Mouse (Mus musculus): Measurements from ENCODE around the gene Galnt18.
A peak's percentile ranks its signal among the peaks of the same experiment; 100 is the strongest.

The Galnt18 gene

GRCm38 (mm10) chr7:111770585-111770984 is 9.2 kb downstream of the Galnt18 start:
- DNase-seq: no peak

- no peak for DNase-seq
Observed at GRCm38 (mm10) chr7:111766145-111766767, 13.5 kb downstream of the Galnt18 start.

- DNase-seq: no peak
Observed at GRCm38 (mm10) chr7:111762754-111763153, 17.0 kb downstream of the Galnt18 start.

- DNase-seq: no peak
Observed at GRCm38 (mm10) chr7:111748571-111749071, 31.2 kb downstream of the Galnt18 start.

GRCm38 (mm10) chr7:111744770-111745169 is 35.0 kb downstream of the Galnt18 start:
- no peak for DNase-seq

GRCm38 (mm10) chr7:111741595-111741994 is 38.2 kb downstream of the Galnt18 start:
- DNase-seq: no peak

GRCm38 (mm10) chr7:111740091-111740490 is 39.7 kb downstream of the Galnt18 start:
- no peak for DNase-seq

GRCm38 (mm10) chr7:111739371-111739765 is 40.4 kb downstream of the Galnt18 start:
- DNase-seq: no peak

GRCm38 (mm10) chr7:111738456-111739370 is 41.1 kb downstream of the Galnt18 start:
- DNase-seq: no peak

- no peak for DNase-seq
Observed at GRCm38 (mm10) chr7:111737426-111737825, 42.4 kb downstream of the Galnt18 start.

GRCm38 (mm10) chr7:111736365-111736764 is 43.4 kb downstream of the Galnt18 start:
- DNase-seq: peak; percentile 15

- no peak for DNase-seq
Observed at GRCm38 (mm10) chr7:111730346-111731269, 49.2 kb downstream of the Galnt18 start.

GRCm38 (mm10) chr7:111726928-111727327 is 52.8 kb downstream of the Galnt18 start:
- DNase-seq: no peak

- DNase-seq: no peak
Observed at GRCm38 (mm10) chr7:111724730-111725129, 55.0 kb downstream of the Galnt18 start.

- no peak for DNase-seq
Observed at GRCm38 (mm10) chr7:111724004-111724403, 55.8 kb downstream of the Galnt18 start.

- DNase-seq: no peak
Observed at GRCm38 (mm10) chr7:111721308-111721698, 58.5 kb downstream of the Galnt18 start.

GRCm38 (mm10) chr7:111720511-111721307 is 59.1 kb downstream of the Galnt18 start:
- DNase-seq: no peak

GRCm38 (mm10) chr7:111718900-111719299 is 60.9 kb downstream of the Galnt18 start:
- no peak for DNase-seq

GRCm38 (mm10) chr7:111714639-111715360 is 65.0 kb downstream of the Galnt18 start:
- DNase-seq: no peak

GRCm38 (mm10) chr7:111713828-111714600 is 65.8 kb downstream of the Galnt18 start:
- DNase-seq: no peak
